Mouse (Mus musculus) forebrain, embryonic 14.5 days (tissue): ENCODE results near the gene Nek6. TPM values are rescaled to one million over a fixed set of nuclear protein-coding genes. Genes with fewer than 3 reads are reported as not detected.

ENCODE experiments used
- ATAC-seq: fragments of 200-750 bp; cut with Nextera tagmentation; 2 replicates; pipeline ENCODE4 v1.8.0; 2017; ENCODE audit warnings: mild to moderate bottlenecking, moderate library complexity
- DNase-seq: peaks from one replicate; pipeline ENCODE4 v3.0.0-alpha.2; 2015; ENCODE audit warnings: low spot score
- H3K27ac ChIP-seq: fragments of 300-500 bp; sonication (generic); 2 replicates; pipeline ENCODE4 v1.5.1; 2014; ENCODE audit warnings: low read depth, mild to moderate bottlenecking, control low read depth, low read length, moderate library complexity
- H3K27me3 ChIP-seq: fragments of 300-500 bp; sonication (generic); replicated peaks from 2 replicates; pipeline ENCODE4 v1.6.1; 2014; ENCODE audit warnings: low read length, control low read depth, mixed read lengths; ENCODE audit not compliant: control insufficient read depth, insufficient read depth
- H3K36me3 ChIP-seq: fragments of 300-500 bp; sonication (generic); 2 replicates; pipeline ENCODE4 v1.6.1; 2014; ENCODE audit warnings: low read length, control low read depth; ENCODE audit not compliant: control insufficient read depth, insufficient read depth
- H3K4me1 ChIP-seq: fragments of 300-500 bp; sonication (generic); 2 replicates; pipeline ENCODE4 v1.6.1; 2014; ENCODE audit warnings: antibody characterized with exemption, low read length, control low read depth; ENCODE audit not compliant: control insufficient read depth, insufficient read depth
- H3K4me2 ChIP-seq: fragments of 300-500 bp; sonication (generic); 2 replicates; pipeline ENCODE4 v1.6.1; 2014; ENCODE audit warnings: mild to moderate bottlenecking, control low read depth, low read length
- H3K4me3 ChIP-seq: fragments of 300-500 bp; sonication (generic); 2 replicates; pipeline ENCODE4 v1.5.1; 2014; ENCODE audit warnings: low read depth, low read length, control low read depth
- H3K9ac ChIP-seq: fragments of 300-500 bp; sonication (generic); 2 replicates; pipeline ENCODE4 v1.6.1; 2014; ENCODE audit warnings: mild to moderate bottlenecking, low read length, control low read depth, moderate library complexity
- H3K9me3 ChIP-seq: fragments of 300-500 bp; sonication (generic); replicated peaks from 2 replicates; pipeline ENCODE4 v1.6.1; 2016; ENCODE audit warnings: low read length, control low read depth, mixed read lengths; ENCODE audit not compliant: control insufficient read depth
- WGBS: fragments of 180-500 bp; shearing (Covaris S2); extraction: QIAGEN DNeasy Blood & Tissue Kit; methylation state at CpG from one replicate; pipeline ENCODE4 v1.1.7; 2014; 5-methylcytosine and 5-hydroxymethylcytosine counted together
- polyA plus RNA-seq: library from polyadenylated mRNA; unstranded; fragments of >200 nt; fragmentation: Nextera tagmentation; extraction: Ambion mirVana; gene quantifications from 2 replicates; pipeline ENCODE4 v1.2.1, GENCODE M21; 2014

The Nek6 gene
- polyA plus RNA-seq, 1 experiment from 2014 or later = 96.7 TPM

- no peaks in the 10 kb centered on the region for H3K27me3 ChIP-seq
- H3K9me3 ChIP-seq = no peaks in the 10 kb centered on the region
- no peak overlapping the region for H3K4me3 ChIP-seq
- peaks cover 21% of the 10 kb centered on the region; the same call in 1 of the 2 replicates for H3K36me3 ChIP-seq
- no peak overlapping the region for H3K27ac ChIP-seq
- no peak overlapping the region for H3K4me2 ChIP-seq
- H3K4me1 ChIP-seq = no peaks in the 10 kb centered on the region
- H3K9ac ChIP-seq = no peak overlapping the region
- 88% methylated on average over 4 of the region's 4 CpGs for WGBS
- ATAC-seq = no peak
- DNase-seq = no peak
These were observed 51.2 kb downstream of the Nek6 start for GRCm38 (mm10) chr2:38562596-38562995.

- Histone ChIP-seq H3K4me2 (no peak overlapping the region), H3K9ac (no peak overlapping the region; the same call in 1 of the 2 replicates), H3K27me3 (no peaks in the 10 kb centered on the region), H3K27ac (peak overlapping the region; percentile 52; the same call in 1 of the 2 replicates), H3K36me3 (peaks cover 43% of the 10 kb centered on the region), H3K4me1 (peaks cover 4% of the 10 kb centered on the region), H3K4me3 (no peak overlapping the region), H3K9me3 (no peaks in the 10 kb centered on the region)
- DNase-seq = peak; percentile 54
- peak; percentile 60 for ATAC-seq
- 65% methylated on average over 23 of the region's 23 CpGs for WGBS
These were observed 60.6 kb downstream of the Nek6 start for GRCm38 (mm10) chr2:38571971-38572601.

- H3K4me1 ChIP-seq = peaks cover 15% of the 10 kb centered on the region
- H3K9ac ChIP-seq = no peak overlapping the region
- no peak overlapping the region for H3K4me3 ChIP-seq
- no peaks in the 10 kb centered on the region for H3K9me3 ChIP-seq
- H3K27ac ChIP-seq = no peak overlapping the region
- DNase-seq (no peak), ATAC-seq (no peak)
- H3K36me3 ChIP-seq = peaks cover 29% of the 10 kb centered on the region
- no peak overlapping the region for H3K4me2 ChIP-seq
- H3K27me3 ChIP-seq = no peaks in the 10 kb centered on the region
- WGBS = 89% methylated on average over 2 of the region's 2 CpGs
These were observed 63.3 kb downstream of the Nek6 start for GRCm38 (mm10) chr2:38574697-38575096.

GRCm38 (mm10) chr2:38578602-38579521 is 67.4 kb downstream of the Nek6 start:
- Histone ChIP-seq H3K4me2 (no peak overlapping the region), H3K36me3 (peaks cover 25% of the 10 kb centered on the region), H3K27me3 (no peaks in the 10 kb centered on the region), H3K4me3 (no peak overlapping the region), H3K4me1 (peaks cover 14% of the 10 kb centered on the region), H3K9me3 (no peaks in the 10 kb centered on the region), H3K9ac (no peak overlapping the region), H3K27ac (peak overlapping the region; percentile 67)
- 59% methylated on average over 13 of the region's 13 CpGs for WGBS
- ATAC-seq = peak; percentile 74
- peak; percentile 62 for DNase-seq

- Histone ChIP-seq H3K4me1 (peaks cover 21% of the 10 kb centered on the region), H3K36me3 (peaks cover 25% of the 10 kb centered on the region), H3K27ac (peak overlapping the region; percentile 67), H3K27me3 (no peaks in the 10 kb centered on the region), H3K9ac (no peak overlapping the region), H3K4me2 (no peak overlapping the region), H3K9me3 (no peaks in the 10 kb centered on the region), H3K4me3 (no peak overlapping the region)
- 32% methylated on average over 1 of the region's 1 CpGs for WGBS
- DNase-seq (no peak), ATAC-seq (peak; percentile 17; the same call in 1 of the 2 replicates)
These were observed 68.1 kb downstream of the Nek6 start for GRCm38 (mm10) chr2:38579528-38579927.

GRCm38 (mm10) chr2:38583982-38584381 is 72.5 kb downstream of the Nek6 start:
- H3K9ac ChIP-seq = no peak overlapping the region
- 22% methylated on average over 2 of the region's 2 CpGs for WGBS
- peak; percentile 44 for DNase-seq
- ATAC-seq = no peak; the same call in 1 of the 2 replicates
- no peaks in the 10 kb centered on the region for H3K27me3 ChIP-seq
- H3K4me1 ChIP-seq = peaks cover 34% of the 10 kb centered on the region
- H3K4me3 ChIP-seq = no peak overlapping the region
- H3K36me3 ChIP-seq = peaks cover 33% of the 10 kb centered on the region
- H3K27ac ChIP-seq = peak overlapping the region; percentile 88
- no peaks in the 10 kb centered on the region for H3K9me3 ChIP-seq
- no peak overlapping the region; the same call in 1 of the 2 replicates for H3K4me2 ChIP-seq

GRCm38 (mm10) chr2:38584514-38585378 is 73.3 kb downstream of the Nek6 start:
- Histone ChIP-seq H3K9me3 (no peaks in the 10 kb centered on the region), H3K4me2 (peak overlapping the region; percentile 20; the same call in 1 of the 2 replicates), H3K27me3 (no peaks in the 10 kb centered on the region), H3K9ac (peak overlapping the region; percentile 45; the same call in 1 of the 2 replicates), H3K27ac (peak overlapping the region; percentile 88), H3K4me3 (no peak overlapping the region), H3K4me1 (peaks cover 27% of the 10 kb centered on the region), H3K36me3 (peaks cover 41% of the 10 kb centered on the region)
- 4% methylated on average over 13 of the region's 13 CpGs for WGBS
- peak; percentile 68 for ATAC-seq
- peak; percentile 86 for DNase-seq

GRCm38 (mm10) chr2:38585379-38585736 is 73.9 kb downstream of the Nek6 start:
- Histone ChIP-seq H3K36me3 (peaks cover 47% of the 10 kb centered on the region), H3K27me3 (no peaks in the 10 kb centered on the region), H3K9me3 (no peaks in the 10 kb centered on the region), H3K27ac (peak overlapping the region; percentile 76), H3K9ac (no peak overlapping the region), H3K4me2 (no peak overlapping the region), H3K4me1 (peaks cover 27% of the 10 kb centered on the region), H3K4me3 (no peak overlapping the region)
- peak; percentile 37 for DNase-seq
- 6% methylated on average over 5 of the region's 5 CpGs for WGBS
- ATAC-seq = peak; percentile 24
